Mouse (Mus musculus) CH12F3 (cell line): ENCODE results near the gene 1810009A15Rik.
"Not testable (repeated sequence)": the region's sequence is repeated elsewhere in the genome, so short reads cannot be mapped to it uniquely, and the experiment has no call there.

Experiments
- in situ Hi-C: fragments of 300-500 bp; cut with MboI; formaldehyde crosslinking; loops from 2 replicates; pipeline ENCODE4 v1.14.3; 2020; ENCODE audit warnings: low sequenced_read_pairs

1810009A15Rik gene

GRCm38 (mm10) chr19:8872266-8872840 is 16.3 kb upstream of the 1810009A15Rik start:
- in situ Hi-C loops = no loop called here

- in situ Hi-C loops = no loop called here
Measured at GRCm38 (mm10) chr19:8875031-8875430, 13.6 kb upstream of the 1810009A15Rik start.

- in situ Hi-C loops = no loop called here
Measured at GRCm38 (mm10) chr19:8880311-8881033, 8.2 kb upstream of the 1810009A15Rik start, which contains the start of gene Uqcc3. TSS of gene Uqcc3 (minus strand) at chr19:8880923.

GRCm38 (mm10) chr19:8881034-8881392 is 7.6 kb upstream of the 1810009A15Rik start:
- in situ Hi-C loops = no loop called here

GRCm38 (mm10) chr19:8883616-8884015 is 5.0 kb upstream of the 1810009A15Rik start, which contains the start of the genes Lbhd1 and Gm49403:
TSS of gene Lbhd1 (plus strand) at chr19:8883732.
TSS of gene Gm49403 (plus strand) at chr19:8883930.
- in situ Hi-C loops = no loop called here

GRCm38 (mm10) chr19:8886916-8887584 is 1.6 kb upstream of the 1810009A15Rik start:
- in situ Hi-C loops = no loop called here

- in situ Hi-C loops = no loop called here
Measured at GRCm38 (mm10) chr19:8887585-8888463, 829 bp upstream of the 1810009A15Rik start.

GRCm38 (mm10) chr19:8892829-8893766 is 4.4 kb downstream of the 1810009A15Rik start, which contains the start of gene Ints5:
TSS of gene Ints5 (plus strand) at chr19:8893005.
- in situ Hi-C loops = no loop called here

- in situ Hi-C loops = no loop called here
Measured at GRCm38 (mm10) chr19:8895397-8895960, 6.8 kb downstream of the 1810009A15Rik start.

- in situ Hi-C loops = not testable (repeated sequence)
Measured at GRCm38 (mm10) chr19:8896231-8896630, 7.6 kb downstream of the 1810009A15Rik start.

- in situ Hi-C loops = not testable (repeated sequence)
Measured at GRCm38 (mm10) chr19:8897211-8897864, 8.7 kb downstream of the 1810009A15Rik start.

GRCm38 (mm10) chr19:8897865-8898495 is 9.3 kb downstream of the 1810009A15Rik start, which contains the start of gene Ganab:
TSS of gene Ganab (plus strand) at chr19:8898071.
- in situ Hi-C loops = no loop called here

- in situ Hi-C loops = no loop called here
Measured at GRCm38 (mm10) chr19:8898576-8898975, 9.9 kb downstream of the 1810009A15Rik start.

- in situ Hi-C loops = no loop called here
Measured at GRCm38 (mm10) chr19:8899079-8899478, 10.4 kb downstream of the 1810009A15Rik start.

- in situ Hi-C loops = no loop called here
Measured at GRCm38 (mm10) chr19:8903412-8903811, 14.8 kb downstream of the 1810009A15Rik start.

- in situ Hi-C loops = no loop called here
Measured at GRCm38 (mm10) chr19:8908531-8908930, 19.9 kb downstream of the 1810009A15Rik start.

- in situ Hi-C loops = no loop called here
Measured at GRCm38 (mm10) chr19:8911810-8912209, 23.2 kb downstream of the 1810009A15Rik start.

- in situ Hi-C loops = no loop called here
Measured at GRCm38 (mm10) chr19:8914212-8914611, 25.6 kb downstream of the 1810009A15Rik start.
